Mouse (Mus musculus): ENCODE data around the gene Slc3a1. TPM values are rescaled to one million over a fixed set of nuclear protein-coding genes. Genes with fewer than 3 reads are reported as not detected.

Slc3a1 gene
- polyA plus RNA-seq, 1 experiment = 0.02 TPM

DNA sequence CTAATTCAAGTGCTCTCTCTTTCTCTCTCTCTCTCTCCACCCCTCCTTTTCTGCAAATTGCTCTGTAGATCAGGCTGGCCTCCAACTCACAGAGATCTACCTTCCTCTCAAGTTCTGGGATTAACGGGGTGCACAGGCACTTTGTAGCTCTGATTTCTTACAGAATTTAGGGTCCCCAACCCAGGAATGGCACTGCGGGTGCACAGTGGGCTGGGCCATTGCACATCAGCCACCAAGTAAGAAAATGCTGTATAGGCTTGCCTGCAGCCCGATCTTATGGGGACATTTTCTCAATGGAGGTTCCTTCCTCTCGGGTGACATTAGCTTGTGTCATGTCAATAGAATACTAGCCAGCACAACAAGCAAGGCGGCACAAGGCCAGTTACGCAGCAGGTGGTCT is 31.0 kb downstream of the Slc3a1 start:
- Histone ChIP-seq H3K27me3 (ENCODE audit: control insufficient read depth, insufficient read depth, insufficient read length) (no peaks in the 10 kb centered on the region), H3K4me3 (no peak overlapping the region), H3K4me2 (ENCODE audit: low read depth) (no peak overlapping the region), H3ac (ENCODE audit: control insufficient read depth, insufficient read length) (no peak overlapping the region), H3K79me2 (ENCODE audit: control insufficient read depth, insufficient read depth) (no peaks in the 10 kb centered on the region), H3K36me3 (ENCODE audit: control insufficient read depth, insufficient read depth) (peaks cover 1% of the 10 kb centered on the region)
- TF ChIP-seq POLR2A (IDR thresholded peaks at IDR 0.05; ENCODE audit: insufficient read length, low read depth) = no peak
- TF ChIP-seq E2F4 (IDR thresholded peaks at IDR 0.05; ENCODE audit: insufficient read depth) = no peak
- no peak for TF ChIP-seq MAX (IDR thresholded peaks at IDR 0.05; ENCODE audit: low read depth)
- TF ChIP-seq TCF12 (IDR thresholded peaks at IDR 0.05; ENCODE audit: insufficient read depth, poor library complexity, severe bottlenecking) = no peak
- TF ChIP-seq MYOG (IDR thresholded peaks at IDR 0.05; ENCODE audit: control insufficient read depth in 1 of 3, insufficient read depth in 1 of 3, insufficient read length in 2 of 3, low read depth in 2 of 3) = no peak
- TF ChIP-seq MYOD1 (IDR thresholded peaks at IDR 0.05; ENCODE audit: control insufficient read depth in 1 of 3, insufficient read length in 2 of 3, low read depth in 2 of 3) = no peak
- no peak for TF ChIP-seq POLR2AphosphoS2 (IDR thresholded peaks at IDR 0.05; ENCODE audit: insufficient read length, low read depth)
- no peak for TF ChIP-seq REST (IDR thresholded peaks at IDR 0.05; ENCODE audit: insufficient read depth, insufficient read length)
- TF ChIP-seq USF1 (IDR thresholded peaks at IDR 0.05; ENCODE audit: low read depth) = no peak
- TF ChIP-seq CEBPB (IDR thresholded peaks at IDR 0.05; ENCODE audit: insufficient read depth, poor library complexity, severe bottlenecking) = no peak
- no peak for TF ChIP-seq SRF (IDR thresholded peaks at IDR 0.05; ENCODE audit: control insufficient read depth, insufficient read length, low read depth)
- no peak for TF ChIP-seq TCF3 (IDR thresholded peaks at IDR 0.05; ENCODE audit: insufficient read length, low read depth)

DNA sequence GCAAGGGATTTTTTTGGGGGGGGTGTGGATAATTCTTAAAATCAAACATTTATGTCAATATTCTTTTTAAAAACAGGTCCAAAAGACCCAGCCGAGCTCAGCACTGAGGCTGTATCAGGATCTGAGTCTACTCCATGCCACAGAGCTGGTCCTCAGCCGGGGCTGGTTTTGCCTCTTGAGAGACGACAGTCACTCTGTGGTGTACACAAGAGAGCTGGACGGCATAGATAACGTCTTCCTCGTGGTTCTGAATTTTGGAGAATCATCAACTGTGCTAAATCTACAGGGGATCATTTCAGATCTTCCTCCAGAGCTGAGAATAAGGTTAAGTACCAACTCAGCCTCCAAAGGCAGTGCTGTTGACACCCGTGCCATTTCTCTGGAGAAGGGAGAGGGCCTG is 35.4 kb downstream of the Slc3a1 start:
- Histone ChIP-seq H3ac (ENCODE audit: control insufficient read depth, insufficient read length) (no peak overlapping the region), H3K79me2 (ENCODE audit: control insufficient read depth, insufficient read depth) (no peaks in the 10 kb centered on the region), H3K36me3 (ENCODE audit: control insufficient read depth, insufficient read depth) (peaks cover 17% of the 10 kb centered on the region), H3K4me3 (no peak overlapping the region), H3K4me2 (ENCODE audit: low read depth) (no peak overlapping the region), H3K27me3 (ENCODE audit: control insufficient read depth, insufficient read depth, insufficient read length) (no peaks in the 10 kb centered on the region)
- no peak for TF ChIP-seq REST (IDR thresholded peaks at IDR 0.05; ENCODE audit: insufficient read depth, insufficient read length)
- no peak for TF ChIP-seq CEBPB (IDR thresholded peaks at IDR 0.05; ENCODE audit: insufficient read depth, poor library complexity, severe bottlenecking)
- TF ChIP-seq TCF3 (IDR thresholded peaks at IDR 0.05; ENCODE audit: insufficient read length, low read depth) = no peak
- no peak for TF ChIP-seq MYOD1 (IDR thresholded peaks at IDR 0.05; ENCODE audit: control insufficient read depth in 1 of 3, insufficient read length in 2 of 3, low read depth in 2 of 3)
- no peak for TF ChIP-seq SRF (IDR thresholded peaks at IDR 0.05; ENCODE audit: control insufficient read depth, insufficient read length, low read depth)
- TF ChIP-seq POLR2A (IDR thresholded peaks at IDR 0.05; ENCODE audit: insufficient read length, low read depth) = no peak
- TF ChIP-seq MYOG (IDR thresholded peaks at IDR 0.05; ENCODE audit: control insufficient read depth in 1 of 3, insufficient read depth in 1 of 3, insufficient read length in 2 of 3, low read depth in 2 of 3) = no peak
- TF ChIP-seq MAX (IDR thresholded peaks at IDR 0.05; ENCODE audit: low read depth) = no peak
- no peak for TF ChIP-seq USF1 (IDR thresholded peaks at IDR 0.05; ENCODE audit: low read depth)
- no peak for TF ChIP-seq E2F4 (IDR thresholded peaks at IDR 0.05; ENCODE audit: insufficient read depth)
- TF ChIP-seq POLR2AphosphoS2 (IDR thresholded peaks at IDR 0.05; ENCODE audit: insufficient read length, low read depth) = no peak
- no peak for TF ChIP-seq TCF12 (IDR thresholded peaks at IDR 0.05; ENCODE audit: insufficient read depth, poor library complexity, severe bottlenecking)

DNA sequence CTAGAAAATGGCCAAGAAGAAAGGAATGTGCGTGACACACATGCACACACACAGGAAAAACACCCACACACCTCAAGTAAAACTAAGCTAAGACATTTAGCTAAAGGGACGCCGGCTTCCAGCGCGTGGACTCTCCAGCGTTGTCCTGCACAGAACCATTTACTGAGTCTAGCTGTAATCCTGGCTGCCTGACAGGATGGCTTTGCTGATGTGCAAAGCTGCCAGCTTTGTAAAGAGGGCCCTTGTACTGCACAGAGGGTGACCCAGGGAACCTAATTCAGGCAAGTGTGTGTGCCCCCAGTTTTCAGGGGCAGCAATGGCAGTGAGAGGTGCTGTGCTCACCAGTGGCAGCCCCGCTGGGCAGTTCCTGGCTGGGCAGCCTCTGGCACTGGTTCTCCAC is 39.2 kb downstream of the Slc3a1 start:
- H3K79me2 ChIP-seq (ENCODE audit: control insufficient read depth, insufficient read depth) = no peaks in the 10 kb centered on the region
- no peak for TF ChIP-seq USF1 (IDR thresholded peaks at IDR 0.05; ENCODE audit: low read depth)
- TF ChIP-seq POLR2A (IDR thresholded peaks at IDR 0.05; ENCODE audit: insufficient read length, low read depth) = no peak
- TF ChIP-seq TCF12 (IDR thresholded peaks at IDR 0.05; ENCODE audit: insufficient read depth, poor library complexity, severe bottlenecking) = no peak
- TF ChIP-seq REST (IDR thresholded peaks at IDR 0.05; ENCODE audit: insufficient read depth, insufficient read length) = no peak
- no peak for TF ChIP-seq POLR2AphosphoS2 (IDR thresholded peaks at IDR 0.05; ENCODE audit: insufficient read length, low read depth)
- no peak for TF ChIP-seq MYOD1 (IDR thresholded peaks at IDR 0.05; ENCODE audit: control insufficient read depth in 1 of 3, insufficient read length in 2 of 3, low read depth in 2 of 3)
- no peak for TF ChIP-seq MYOG (IDR thresholded peaks at IDR 0.05; ENCODE audit: control insufficient read depth in 1 of 3, insufficient read depth in 1 of 3, insufficient read length in 2 of 3, low read depth in 2 of 3)
- TF ChIP-seq TCF3 (IDR thresholded peaks at IDR 0.05; ENCODE audit: insufficient read length, low read depth) = no peak
- no peak for TF ChIP-seq MAX (IDR thresholded peaks at IDR 0.05; ENCODE audit: low read depth)
- TF ChIP-seq CEBPB (IDR thresholded peaks at IDR 0.05; ENCODE audit: insufficient read depth, poor library complexity, severe bottlenecking) = no peak
- no peak for TF ChIP-seq E2F4 (IDR thresholded peaks at IDR 0.05; ENCODE audit: insufficient read depth)
- TF ChIP-seq SRF (IDR thresholded peaks at IDR 0.05; ENCODE audit: control insufficient read depth, insufficient read length, low read depth) = no peak
- no peak overlapping the region for H3ac ChIP-seq (ENCODE audit: control insufficient read depth, insufficient read length)
- H3K27me3 ChIP-seq (ENCODE audit: control insufficient read depth, insufficient read depth, insufficient read length) = no peaks in the 10 kb centered on the region
- H3K36me3 ChIP-seq (ENCODE audit: control insufficient read depth, insufficient read depth) = peaks cover 26% of the 10 kb centered on the region
- H3K4me3 ChIP-seq = no peak overlapping the region
- no peak overlapping the region for H3K4me2 ChIP-seq (ENCODE audit: low read depth)

DNA sequence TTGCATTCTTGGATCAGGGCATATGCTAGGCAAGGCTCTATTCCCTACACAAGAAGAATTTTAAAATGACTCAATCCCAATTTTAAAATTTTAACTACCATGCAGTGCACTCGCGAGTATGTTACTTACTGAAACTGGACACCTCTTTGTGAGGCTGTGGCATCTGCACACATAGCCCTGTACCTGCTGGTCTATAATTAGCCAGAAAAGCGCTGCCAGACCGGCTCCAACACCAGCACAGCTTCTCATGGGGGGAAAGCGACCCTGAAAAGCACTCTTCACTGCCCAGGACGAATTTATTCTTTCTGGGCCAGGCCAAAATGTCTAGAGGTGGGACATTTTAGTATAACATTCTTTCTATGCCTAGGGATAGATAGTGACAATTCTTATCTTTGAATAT is 42.5 kb downstream of the Slc3a1 start:
- TF ChIP-seq USF1 (IDR thresholded peaks at IDR 0.05; ENCODE audit: low read depth) (no peak), TCF12 (IDR thresholded peaks at IDR 0.05; ENCODE audit: insufficient read depth, poor library complexity, severe bottlenecking) (no peak), E2F4 (IDR thresholded peaks at IDR 0.05; ENCODE audit: insufficient read depth) (no peak), TCF3 (IDR thresholded peaks at IDR 0.05; ENCODE audit: insufficient read length, low read depth) (no peak), MYOD1 (IDR thresholded peaks at IDR 0.05; ENCODE audit: control insufficient read depth in 1 of 3, insufficient read length in 2 of 3, low read depth in 2 of 3) (no peak), MYOG (IDR thresholded peaks at IDR 0.05; ENCODE audit: control insufficient read depth in 1 of 3, insufficient read depth in 1 of 3, insufficient read length in 2 of 3, low read depth in 2 of 3) (no peak), POLR2A (IDR thresholded peaks at IDR 0.05; ENCODE audit: insufficient read length, low read depth) (no peak), SRF (IDR thresholded peaks at IDR 0.05; ENCODE audit: control insufficient read depth, insufficient read length, low read depth) (no peak)
- H3K79me2 ChIP-seq (ENCODE audit: control insufficient read depth, insufficient read depth) = no peaks in the 10 kb centered on the region
- H3K27me3 ChIP-seq (ENCODE audit: control insufficient read depth, insufficient read depth, insufficient read length) = no peaks in the 10 kb centered on the region
- no peak overlapping the region for H3ac ChIP-seq (ENCODE audit: control insufficient read depth, insufficient read length)
- H3K4me2 ChIP-seq (ENCODE audit: low read depth) = no peak overlapping the region
- peaks cover 28% of the 10 kb centered on the region for H3K36me3 ChIP-seq (ENCODE audit: control insufficient read depth, insufficient read depth)
- no peak overlapping the region for H3K4me3 ChIP-seq
